Mouse (Mus musculus) thymus, adult 2 months (tissue): ENCODE measurements around the gene Fgf15.

Experiments used
- CTCF ChIP-seq: fragments of 200-500 bp; IDR thresholded peaks from 2 replicates; pipeline ENCODE4 v1.5.1; 2012; ENCODE audit warnings: mild to moderate bottlenecking, control low read depth, low read length, moderate library complexity, borderline replicate concordance; ENCODE audit not compliant: control insufficient read depth, poor library complexity, insufficient read depth; ENCODE audit errors: extremely low read depth
- POLR2A ChIP-seq: fragments of 200-500 bp; IDR thresholded peaks from 2 replicates; pipeline ENCODE4 v1.6.1; 2012; ENCODE audit warnings: mild to moderate bottlenecking, low read length, control low read depth, moderate library complexity; ENCODE audit not compliant: control insufficient read depth, poor library complexity, insufficient read depth; ENCODE audit errors: extremely low read depth

DNA sequence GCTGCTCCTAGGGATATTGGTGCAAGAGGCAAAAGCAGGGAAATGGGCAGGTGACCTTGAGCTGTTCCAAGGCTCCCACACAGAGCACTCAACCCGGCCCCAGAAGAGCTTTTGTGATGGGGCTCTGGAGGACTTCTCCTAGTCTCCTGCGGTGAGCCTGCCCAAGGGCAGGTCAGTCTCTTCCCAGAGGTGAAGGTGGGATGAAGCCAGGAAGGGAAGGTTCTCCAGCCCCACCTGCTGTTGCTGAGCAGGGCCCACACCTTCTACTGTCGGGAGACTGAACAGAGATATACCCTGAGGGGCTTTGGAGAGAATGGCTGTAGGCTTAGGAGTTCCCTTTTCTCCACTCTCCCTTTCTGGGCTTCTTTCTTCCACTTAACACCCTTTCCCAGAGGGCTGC lies 45.0 kb upstream of the Fgf15 start:
- TF ChIP-seq CTCF, result no peak
- no peak for TF ChIP-seq POLR2A
